Mouse (Mus musculus) testis, adult 2 months (tissue): ENCODE data around the gene Aldh18a1. TPM values are rescaled to one million over a fixed set of nuclear protein-coding genes. Genes with fewer than 3 reads are reported as not detected.
A peak's percentile ranks its signal among the peaks of the same experiment; 100 is the strongest.
"Not testable (repeated sequence)": the region's sequence is repeated elsewhere in the genome, so short reads cannot be mapped to it uniquely, and the experiment has no call there.

ENCODE experiments used
- H3K27ac ChIP-seq: fragments of 200-500 bp; 2 replicates; pipeline ENCODE4 v1.5.1; 2012; ENCODE audit warnings: low read depth, low read length; ENCODE audit not compliant: control insufficient read depth, insufficient read depth
- H3K27me3 ChIP-seq: fragments of 200-500 bp; 2 replicates; pipeline ENCODE4 v1.6.1; 2012; ENCODE audit warnings: mild to moderate bottlenecking, low read length, moderate library complexity; ENCODE audit not compliant: control insufficient read depth, insufficient read depth
- H3K36me3 ChIP-seq: fragments of 200-500 bp; 2 replicates; pipeline ENCODE4 v1.6.1; 2012; ENCODE audit warnings: mild to moderate bottlenecking, low read length; ENCODE audit not compliant: control insufficient read depth, insufficient read depth
- H3K4me1 ChIP-seq: fragments of 200-500 bp; 2 replicates; pipeline ENCODE4 v1.6.1; 2012; ENCODE audit warnings: low read length; ENCODE audit not compliant: control insufficient read depth, insufficient read depth
- H3K4me3 ChIP-seq: fragments of 200-500 bp; 2 replicates; pipeline ENCODE4 v1.5.1; 2012; ENCODE audit warnings: low read depth, mild to moderate bottlenecking, low read length, moderate library complexity, mixed read lengths; ENCODE audit not compliant: control insufficient read depth
- CTCF ChIP-seq: fragments of 200-500 bp; IDR thresholded peaks from 2 replicates; pipeline ENCODE4 v1.5.1; 2012; ENCODE audit warnings: low read depth, mild to moderate bottlenecking, inconsistent platforms, low read length, moderate library complexity; ENCODE audit not compliant: control insufficient read depth, insufficient read depth, insufficient replicate concordance
- POLR2A ChIP-seq: fragments of 200-500 bp; IDR thresholded peaks from 2 replicates; pipeline ENCODE4 v1.6.1; 2012; ENCODE audit warnings: low read depth, mild to moderate bottlenecking, inconsistent platforms, low read length, moderate library complexity; ENCODE audit not compliant: control insufficient read depth
- polyA plus RNA-seq: library from polyadenylated mRNA; depleted of rRNA; stranded (reverse); fragments of >200 nt; gene quantifications from 2 replicates; pipeline ENCODE4 v1.2.3, GENCODE M21; 2012

Aldh18a1 gene
- polyA plus RNA-seq, 1 experiment = 4.8 TPM

DNA sequence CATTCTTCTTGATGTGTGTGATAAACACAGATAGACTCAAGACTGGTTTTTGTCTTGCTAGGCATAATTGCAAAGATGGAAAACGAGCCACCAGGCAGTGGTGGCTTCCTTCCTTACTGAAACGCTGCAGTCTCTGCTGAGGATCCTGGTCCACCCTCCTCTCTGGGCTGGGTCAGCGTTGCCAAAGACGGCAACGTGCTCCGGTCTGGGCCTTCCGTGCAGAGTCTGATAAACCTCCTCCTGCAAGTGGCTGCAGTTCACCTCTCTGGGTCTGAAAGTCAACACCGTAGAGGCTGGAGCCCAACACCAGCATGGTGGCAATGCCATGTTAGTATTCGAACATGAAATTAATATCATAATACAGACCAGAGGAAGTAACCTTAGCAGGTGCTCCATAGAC is 16.9 kb upstream of the Aldh18a1 start:
- TF ChIP-seq POLR2A (no peak), CTCF (0 out of 2 replicates have a peak, but pooled peaks have one; percentile 7)
- H3K36me3 ChIP-seq = peaks cover 2% of the 10 kb centered on the region
- no peaks in the 10 kb centered on the region for H3K27me3 ChIP-seq
- no peak overlapping the region for H3K4me3 ChIP-seq
- H3K27ac ChIP-seq = no peak overlapping the region
- H3K4me1 ChIP-seq = peaks cover 2% of the 10 kb centered on the region; the same call in 1 of the 2 replicates

DNA sequence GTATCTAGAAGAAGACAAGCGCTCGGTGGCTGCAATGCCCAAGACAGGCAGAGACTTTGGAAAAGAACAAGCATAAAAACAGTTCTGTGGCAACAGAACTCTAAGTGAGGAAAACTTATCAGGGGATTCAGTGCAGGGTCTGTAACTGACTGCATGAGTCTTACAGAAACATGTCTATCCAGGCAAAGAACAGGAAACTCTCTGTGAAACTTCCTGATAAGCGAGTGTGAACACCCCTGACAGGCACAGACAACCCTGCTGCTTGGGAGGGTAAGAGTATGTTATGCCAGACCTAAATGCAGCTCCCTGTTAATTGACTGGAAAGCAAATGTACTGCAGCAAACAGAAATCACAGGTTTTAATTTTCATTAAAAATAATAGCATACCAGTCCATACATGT is 13.6 kb upstream of the Aldh18a1 start:
- H3K27me3 ChIP-seq = no peaks in the 10 kb centered on the region
- no peaks in the 10 kb centered on the region for H3K4me1 ChIP-seq
- H3K36me3 ChIP-seq = peaks cover 2% of the 10 kb centered on the region
- no peak for TF ChIP-seq POLR2A
- no peak for TF ChIP-seq CTCF
- H3K27ac ChIP-seq = no peak overlapping the region
- H3K4me3 ChIP-seq = no peak overlapping the region

DNA sequence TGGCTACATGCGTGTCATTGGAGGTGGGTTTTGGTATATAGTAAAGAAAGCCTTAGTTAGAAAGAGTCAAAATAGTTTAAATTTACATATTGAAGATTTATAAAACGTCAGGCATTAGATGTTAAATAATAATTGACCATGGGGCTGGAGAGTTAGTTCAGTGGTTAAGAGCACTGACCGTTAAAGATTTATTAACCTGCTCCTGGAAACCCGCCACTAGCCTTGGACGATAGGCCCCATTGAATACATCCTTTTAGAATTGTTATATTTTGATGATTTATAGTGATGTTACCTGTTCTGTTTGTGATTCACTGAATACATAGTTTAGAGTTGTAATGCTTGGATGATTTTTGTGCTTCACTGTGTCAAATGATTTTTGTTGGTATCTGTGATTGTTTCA is 12.6 kb upstream of the Aldh18a1 start:
- not testable (repeated sequence) for H3K27ac ChIP-seq, H3K4me1 ChIP-seq, H3K4me3 ChIP-seq, H3K27me3 ChIP-seq, H3K36me3 ChIP-seq

GRCm38 (mm10) chr19:40595831-40596230 is 7.6 kb upstream of the Aldh18a1 start:
- no peaks in the 10 kb centered on the region for H3K36me3 ChIP-seq
- H3K27me3 ChIP-seq = no peaks in the 10 kb centered on the region
- no peak for TF ChIP-seq CTCF
- H3K4me1 ChIP-seq = no peaks in the 10 kb centered on the region
- H3K27ac ChIP-seq = no peak overlapping the region
- no peak overlapping the region for H3K4me3 ChIP-seq

DNA sequence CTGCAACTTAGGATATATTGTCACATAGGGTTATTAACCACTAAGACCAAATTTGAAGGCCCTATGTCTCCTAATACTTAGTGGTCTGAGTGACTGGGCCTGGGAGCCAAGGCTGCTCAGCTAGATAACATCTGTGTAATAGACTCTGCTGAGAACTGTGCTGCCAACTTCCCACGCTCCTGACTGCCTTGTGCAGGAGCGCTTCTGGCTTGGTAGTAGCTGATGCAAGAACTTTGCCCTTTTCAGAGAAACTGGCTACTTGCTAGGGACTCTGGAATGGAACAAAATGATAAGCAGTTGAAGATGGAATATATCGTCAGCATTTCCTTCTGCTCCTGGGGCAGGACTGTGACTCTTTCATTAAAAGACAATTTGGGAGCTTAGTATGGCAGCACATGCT is 7.0 kb upstream of the Aldh18a1 start:
- no peak for TF ChIP-seq POLR2A
- no peak for TF ChIP-seq CTCF
- Histone ChIP-seq H3K4me3 (no peak overlapping the region), H3K27me3 (no peaks in the 10 kb centered on the region), H3K36me3 (no peaks in the 10 kb centered on the region), H3K4me1 (no peaks in the 10 kb centered on the region), H3K27ac (no peak overlapping the region)

DNA sequence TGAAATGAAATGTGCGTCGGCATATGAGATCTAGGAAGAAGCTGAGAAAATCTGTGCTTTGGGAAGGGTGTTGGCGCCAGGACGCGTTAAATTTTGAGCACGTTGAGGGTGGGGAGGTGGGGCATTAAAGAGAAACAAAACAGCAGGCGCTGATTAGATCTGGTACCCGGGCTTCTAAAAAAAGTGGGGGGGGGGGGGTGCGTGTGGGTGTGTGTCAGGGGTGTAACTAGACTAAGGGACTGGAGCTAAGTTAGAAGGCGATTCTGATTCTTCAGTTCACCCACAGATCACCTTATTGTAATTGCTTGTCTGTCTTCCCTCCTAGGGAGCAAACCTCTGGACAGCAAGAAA is 1.2 kb upstream of the Aldh18a1 start:
- H3K36me3 ChIP-seq = no peaks in the 10 kb centered on the region
- H3K27me3 ChIP-seq = no peaks in the 10 kb centered on the region
- peak overlapping the region; percentile 80 for H3K4me3 ChIP-seq
- TF ChIP-seq CTCF (no peak; the same call in 1 of the 2 replicates), POLR2A (no peak)
- no peak overlapping the region for H3K27ac ChIP-seq
- H3K4me1 ChIP-seq = peaks cover 7% of the 10 kb centered on the region

GRCm38 (mm10) chr19:40588847-40589529 is 725 bp upstream of the Aldh18a1 start:
- peak; percentile 47; the same call in 1 of the 2 replicates for TF ChIP-seq CTCF
- peak; percentile 18; the same call in 1 of the 2 replicates for TF ChIP-seq POLR2A

More at GRCm38 (mm10) chr19:40588847-40589529, 725 bp upstream of the Aldh18a1 start:
- no peaks in the 10 kb centered on the region for H3K27me3 ChIP-seq
- H3K27ac ChIP-seq = peak overlapping the region; percentile 39; the same call in 1 of the 2 replicates
- H3K36me3 ChIP-seq = no peaks in the 10 kb centered on the region
- H3K4me1 ChIP-seq = peaks cover 7% of the 10 kb centered on the region
- peak overlapping the region; percentile 88 for H3K4me3 ChIP-seq
